Mouse (Mus musculus) inflammation-experienced regulatory T-cells, adult 6 months (primary cell): Measurements from ENCODE around the gene Vmn1r21. TPM values are rescaled to one million over a fixed set of nuclear protein-coding genes. Genes with fewer than 3 reads are reported as not detected.

Experiments
- polyA plus RNA-seq, 3 experiments: library from polyadenylated mRNA; unstranded; fragments of 100-300 nt; shearing (Covaris generic); gene quantifications; one replicate each; pipeline ENCODE4 v1.2.1; 2017

The Vmn1r21 gene
- polyA plus RNA-seq, 3 experiments from 2014 or later = not detected

Other genes starting within 250 kb of the Vmn1r21 start
- 1 to 10 TPM; 3.2 to 4.5 (median 3.7) TPM for gene Pyurf, start 158.3 kb downstream of the Vmn1r21 start, polyA plus RNA-seq
- 1 to 10 TPM; 2.5 to 7.6 (median 2.9) TPM for gene Lancl2, start 147.8 kb downstream of the Vmn1r21 start, polyA plus RNA-seq
- 10 to 100 TPM; 11.8 to 15.9 (median 13.7) TPM for gene Vopp1, start 25.2 kb downstream of the Vmn1r21 start, polyA plus RNA-seq
- not detected for gene Vmn1r22, start 57.7 kb upstream of the Vmn1r21 start, polyA plus RNA-seq
- not detected for gene Vmn1r23, start 76.5 kb upstream of the Vmn1r21 start, polyA plus RNA-seq
- gene Vmn1r24, start 111.2 kb upstream of the Vmn1r21 start, polyA plus RNA-seq = under 1 TPM in 1 of 3 experiments, not detected in 2; 0.39 TPM
- not detected for gene Vmn1r25, start 130.5 kb upstream of the Vmn1r21 start, polyA plus RNA-seq
- not detected for gene Vmn1r26, start 164.8 kb upstream of the Vmn1r21 start, polyA plus RNA-seq